Mouse (Mus musculus): ENCODE results near the gene Tmtc3.

DNA sequence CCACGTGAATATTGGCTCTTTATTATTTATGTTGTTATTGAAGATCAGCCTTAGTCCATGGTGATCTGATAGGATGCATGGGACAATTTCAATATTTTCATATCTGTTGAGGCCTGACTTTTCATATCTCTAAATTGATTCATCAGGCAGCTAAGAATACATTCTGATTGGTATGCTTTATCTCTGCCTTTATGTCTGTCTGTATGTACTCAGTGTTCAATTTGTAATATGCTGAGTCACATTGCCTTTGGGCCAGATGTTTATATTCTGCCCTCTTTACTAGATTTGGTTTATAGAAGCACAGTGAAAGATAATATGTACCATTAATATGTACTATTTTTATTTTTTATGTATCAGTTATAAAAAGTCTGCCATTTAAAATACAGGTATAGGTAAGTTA lies 21.0 kb upstream of the Tmtc3 start:
- TF ChIP-seq USF1 (IDR thresholded peaks at IDR 0.05; ENCODE audit: low read depth) (no peak), CTCF (IDR thresholded peaks at IDR 0.05; ENCODE audit: control insufficient read depth, insufficient read depth, insufficient read length) (no peak), MYOD1 (IDR thresholded peaks at IDR 0.05; ENCODE audit: control insufficient read depth, insufficient read length, low read depth) (no peak), MAX (IDR thresholded peaks at IDR 0.05) (no peak), MYOG (IDR thresholded peaks at IDR 0.05; ENCODE audit: control insufficient read depth, extremely low read depth, insufficient read length) (no peak)

Data from C2C12 (cell line).